Mouse (Mus musculus) spleen, postnatal 10 days (tissue): Measurements from ENCODE around the gene Lzts2.

Experiments
- DNase-seq, 2 experiments: peaks; one replicate each; pipeline ENCODE4 v3.0.0; 2021 to 2022; ENCODE audit warnings: low spot score in 2 of 2

Gene Lzts2

DNA sequence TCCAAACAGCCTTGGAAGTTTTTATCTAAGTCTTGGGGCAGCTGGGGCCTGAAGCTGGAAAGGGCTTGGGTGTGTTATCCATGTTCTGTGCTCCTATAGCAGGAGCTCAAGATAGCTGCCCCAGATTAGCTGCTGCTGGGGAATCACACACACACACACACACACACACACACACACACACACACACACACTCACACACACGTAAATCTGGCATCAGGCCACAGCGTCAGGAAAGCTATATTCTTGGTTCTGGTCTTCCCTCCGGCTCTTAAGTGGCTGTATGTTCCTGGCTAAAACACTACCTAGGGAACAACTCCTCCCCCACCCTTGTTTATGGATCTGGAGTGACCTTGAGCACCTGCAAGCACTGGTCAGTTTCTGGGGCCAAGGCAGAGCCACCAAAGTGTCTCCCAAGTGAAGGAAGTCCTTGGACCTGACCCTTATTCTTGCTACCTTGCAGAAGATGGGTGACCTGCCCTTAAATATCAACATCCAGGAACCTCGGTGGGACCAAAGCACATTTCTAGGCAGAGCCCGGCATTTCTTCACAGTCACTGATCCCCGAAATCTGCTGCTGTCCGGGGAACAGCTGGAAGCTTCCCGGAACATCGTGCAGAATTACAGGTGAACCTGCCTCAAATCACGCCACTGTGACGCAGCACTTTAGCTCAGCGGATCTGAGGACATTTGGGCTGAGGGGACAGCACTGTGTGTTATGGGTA is 34.6 kb downstream of the Lzts2 start:
- DNase-seq: no peak

DNA sequence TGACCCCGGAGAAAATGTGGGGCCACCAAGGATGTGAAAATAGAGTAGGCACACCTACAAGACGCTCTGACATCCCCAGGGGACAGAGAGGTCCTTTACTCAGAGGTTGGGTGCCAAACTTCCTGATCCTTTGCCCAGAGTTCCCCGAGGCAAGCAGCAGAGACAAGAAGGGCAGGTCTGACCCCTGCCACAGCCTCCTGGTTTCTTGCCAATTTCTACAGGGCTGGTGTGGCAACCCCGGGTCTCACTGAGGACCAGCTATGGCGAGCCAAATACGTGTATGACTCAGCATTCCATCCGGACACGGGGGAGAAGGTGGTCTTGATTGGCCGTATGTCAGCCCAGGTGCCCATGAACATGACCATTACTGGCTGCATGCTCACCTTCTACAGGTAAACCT is 35.3 kb downstream of the Lzts2 start:
- no peak for DNase-seq

DNA sequence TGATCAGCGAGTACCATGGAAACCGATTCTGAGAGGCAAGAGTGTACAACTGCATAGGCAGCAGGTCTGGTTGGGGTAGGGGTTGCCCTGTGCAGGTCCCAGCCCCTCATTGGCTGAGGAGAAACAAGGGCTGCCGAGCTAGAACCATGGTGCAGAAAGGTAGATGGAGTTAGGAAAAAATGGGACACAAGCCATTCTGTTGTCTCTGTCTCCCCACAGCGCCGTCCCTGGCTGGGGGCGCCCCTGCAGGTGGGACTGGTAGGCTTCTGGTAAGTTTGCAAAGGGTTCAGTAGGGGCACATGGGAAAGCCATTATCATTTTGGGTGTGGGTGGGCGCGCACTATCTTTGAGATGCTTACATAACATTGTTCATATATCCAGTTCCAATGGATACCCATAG is 39.2 kb downstream of the Lzts2 start:
- no peak for DNase-seq

DNA sequence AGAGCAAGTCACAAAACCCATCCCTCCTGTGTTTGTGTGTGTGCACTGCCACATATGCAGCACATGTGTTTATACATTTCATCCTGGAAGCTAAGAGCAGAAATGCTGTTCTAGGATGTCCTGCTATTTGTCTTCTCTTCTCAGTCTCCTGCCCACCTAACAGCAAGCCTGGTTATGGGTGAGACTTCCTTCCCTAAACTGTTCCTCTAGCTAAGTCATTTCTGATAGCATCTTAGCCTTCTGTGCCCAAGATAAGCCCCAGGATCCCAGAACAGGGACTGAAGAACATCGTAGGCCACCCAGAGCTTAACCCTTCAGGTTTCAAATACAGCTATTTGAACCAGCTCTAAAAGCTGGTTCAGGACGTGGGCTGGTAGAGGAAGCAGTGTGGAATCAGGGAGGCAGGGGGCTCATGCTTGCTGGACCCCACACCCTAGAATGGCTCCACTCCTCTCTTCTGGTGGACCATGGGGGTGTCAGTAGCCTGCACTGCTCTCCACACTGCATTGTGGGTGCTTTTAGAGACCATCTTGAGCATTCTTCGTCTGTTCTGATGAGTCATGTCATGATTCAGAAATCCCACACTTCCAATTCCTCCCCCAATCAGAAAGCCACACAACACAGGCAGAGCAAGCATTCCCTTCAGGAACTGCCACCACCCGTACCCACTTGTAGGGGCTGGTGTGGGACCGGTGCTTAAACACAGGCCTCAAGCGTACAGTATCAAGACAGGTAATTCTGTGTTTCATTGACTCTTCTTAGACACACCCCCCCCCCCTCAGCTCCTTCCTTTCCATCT is 40.9 kb downstream of the Lzts2 start:
- no peak for DNase-seq

DNA sequence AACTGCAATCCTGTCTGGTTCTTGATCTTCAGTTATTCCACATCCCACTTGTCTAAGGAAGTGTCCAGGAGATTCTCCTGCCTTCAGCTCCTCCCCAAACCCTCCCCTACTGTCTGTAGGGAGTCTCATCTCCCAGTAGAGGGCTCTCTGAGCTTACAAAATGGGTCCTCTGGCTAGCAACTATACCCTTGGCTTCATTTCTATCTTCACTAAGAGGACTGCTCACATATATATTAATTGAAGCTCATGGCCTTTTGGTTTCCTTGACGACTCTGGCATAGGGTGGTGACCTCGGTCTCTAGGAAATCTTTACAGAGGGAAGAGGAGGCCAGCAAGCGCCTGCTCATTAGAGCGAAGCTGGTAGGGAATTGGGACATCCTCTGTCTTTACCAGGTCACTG is 42.1 kb downstream of the Lzts2 start:
- DNase-seq: no peak

DNA sequence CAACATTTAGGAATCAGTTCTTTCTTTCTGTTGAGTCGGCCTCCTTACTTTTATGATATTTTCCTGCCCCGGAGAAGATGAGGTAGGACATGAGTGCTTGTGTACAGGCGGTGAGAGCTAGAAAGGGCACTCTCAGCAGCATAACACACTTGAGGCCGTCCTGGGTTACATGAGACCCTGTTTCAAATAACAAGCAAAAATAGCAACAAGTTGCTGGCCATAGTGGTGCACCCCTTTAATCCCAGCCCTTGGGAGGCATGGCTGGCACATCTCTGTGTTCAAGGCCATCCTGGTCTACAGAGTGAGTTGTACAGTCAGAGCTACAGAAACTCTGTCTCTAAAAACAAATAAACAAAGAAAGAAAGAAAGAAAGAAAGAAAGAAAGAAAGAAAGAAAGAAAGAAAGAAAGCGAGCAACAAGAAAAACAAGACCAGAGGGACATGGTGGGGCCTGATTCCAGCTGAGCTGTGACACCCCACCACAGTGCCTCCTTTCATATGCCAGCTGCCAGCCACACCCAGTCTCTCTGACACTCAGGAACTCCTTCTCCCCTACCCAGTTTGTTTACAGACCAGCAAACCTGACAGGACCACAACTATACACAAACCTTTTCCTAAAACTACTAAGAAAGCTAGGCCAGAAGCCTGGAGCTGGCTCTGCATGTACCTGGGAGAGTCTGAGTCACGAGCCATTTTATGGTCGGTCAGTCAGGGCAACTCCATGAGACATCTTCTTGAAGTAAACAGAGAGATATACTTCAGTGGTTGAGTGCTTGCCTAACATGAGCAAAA is 42.9 kb downstream of the Lzts2 start:
- no peak for DNase-seq

DNA sequence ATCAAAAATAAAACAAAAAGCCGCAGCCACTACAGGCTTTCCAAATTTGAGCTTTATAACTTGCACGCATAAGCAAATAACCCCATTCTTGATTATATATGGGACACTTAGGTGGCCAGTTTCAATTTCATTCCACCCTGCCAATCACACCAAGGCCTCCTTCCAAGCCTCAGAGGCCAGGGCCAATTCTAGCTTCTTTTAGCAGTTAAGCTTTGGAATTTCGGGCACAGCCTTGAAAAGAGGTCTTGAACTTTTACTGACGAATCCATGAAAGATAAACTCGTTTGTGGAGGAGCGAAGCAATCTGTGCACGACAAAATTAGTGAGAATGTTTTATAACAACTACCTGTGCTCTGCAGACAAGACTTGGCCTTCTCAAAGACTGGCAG is 43.5 kb downstream of the Lzts2 start:
- no peak for DNase-seq

DNA sequence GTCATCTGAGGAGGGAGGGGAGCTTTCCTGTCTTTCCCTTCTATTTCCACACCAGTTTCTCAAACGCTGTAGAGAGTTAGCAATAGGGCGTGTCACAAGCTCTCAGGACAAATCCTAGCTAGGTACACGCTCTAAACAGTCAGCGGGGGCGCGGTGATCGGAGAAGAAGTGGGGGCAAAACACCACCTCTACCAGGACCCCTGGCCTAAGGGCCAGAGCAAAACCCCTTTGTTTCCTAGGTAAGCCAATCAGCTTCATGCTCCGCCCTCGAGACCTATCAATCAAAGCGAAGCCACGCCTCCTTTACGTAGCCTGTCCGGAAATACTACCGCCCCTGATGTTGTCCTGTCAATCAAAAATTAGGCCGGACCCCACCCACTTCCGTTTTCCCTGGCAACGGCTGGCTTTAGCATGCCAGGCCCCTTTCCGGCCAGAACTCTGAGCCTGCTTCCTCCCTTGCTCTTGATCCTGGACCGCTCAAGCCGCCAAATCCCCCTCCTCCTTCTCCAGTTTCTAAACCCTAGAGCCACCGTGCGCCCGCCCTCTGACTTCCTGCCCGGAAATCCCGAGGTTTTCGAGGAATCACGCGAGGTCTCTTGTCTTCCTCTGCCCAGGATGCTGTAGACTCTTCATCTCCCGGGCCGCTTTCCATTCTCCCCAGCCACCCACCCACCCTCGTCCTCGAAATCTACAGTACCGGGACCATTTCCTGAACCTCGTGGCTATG is 44.1 kb downstream of the Lzts2 start:
- peak; percentile 90 to 95 for DNase-seq

DNA sequence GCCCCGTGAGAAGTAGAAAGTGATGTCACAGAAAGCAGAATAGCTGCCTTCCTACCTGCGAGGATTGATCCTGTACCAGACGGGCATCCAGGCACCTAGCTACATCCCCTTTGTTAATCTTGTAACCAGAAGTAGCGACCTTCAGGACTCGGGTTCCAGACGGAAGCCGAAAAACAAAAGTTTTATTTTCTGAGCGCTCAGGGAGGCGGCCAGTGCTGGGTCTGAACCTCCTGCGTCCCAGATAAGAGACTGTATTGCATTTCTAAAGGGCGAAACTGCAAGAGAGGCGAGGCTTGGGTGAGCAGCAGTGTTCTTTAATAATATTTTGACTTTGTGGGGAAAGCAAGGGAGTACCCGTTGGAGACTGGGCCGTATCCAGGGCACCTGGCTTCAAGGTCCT is 44.6 kb downstream of the Lzts2 start:
- peak; percentile 53 to 57 for DNase-seq

DNA sequence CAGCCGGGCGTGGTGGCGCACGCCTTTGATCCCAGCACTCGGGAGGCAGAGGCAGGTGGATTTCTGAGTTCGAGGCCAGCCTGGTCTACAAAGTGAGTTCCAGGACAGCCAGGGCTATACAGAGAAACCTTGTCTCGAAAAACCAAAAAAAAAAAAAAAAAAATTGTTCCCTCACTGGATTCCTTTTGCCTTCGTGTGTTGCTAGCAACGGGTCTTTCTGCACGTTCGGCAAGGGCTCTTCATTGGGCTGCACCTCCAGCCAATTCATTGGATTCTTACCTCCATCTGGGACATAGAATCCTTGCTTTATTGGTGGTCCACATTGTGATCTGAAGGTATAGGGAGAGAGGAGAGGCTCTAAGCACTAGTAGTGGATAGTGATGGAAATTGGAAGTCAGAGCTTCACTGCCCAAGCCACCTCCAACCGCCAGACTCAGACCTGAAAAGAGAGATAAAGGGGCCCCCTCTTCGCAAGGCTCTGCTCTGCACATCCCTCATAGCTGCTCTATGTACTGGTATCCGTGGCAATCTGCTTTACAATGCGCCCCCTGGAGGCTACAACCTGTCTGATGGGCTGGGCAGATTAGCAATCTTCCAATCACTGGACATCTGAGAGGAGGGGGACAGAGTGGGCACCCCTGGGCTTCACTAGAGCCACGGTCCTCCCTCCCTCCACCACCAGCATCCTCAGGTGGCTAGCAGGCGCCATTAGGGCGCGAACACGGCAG is 49.5 kb downstream of the Lzts2 start:
- peak; percentile 36 to 73 for DNase-seq

DNA sequence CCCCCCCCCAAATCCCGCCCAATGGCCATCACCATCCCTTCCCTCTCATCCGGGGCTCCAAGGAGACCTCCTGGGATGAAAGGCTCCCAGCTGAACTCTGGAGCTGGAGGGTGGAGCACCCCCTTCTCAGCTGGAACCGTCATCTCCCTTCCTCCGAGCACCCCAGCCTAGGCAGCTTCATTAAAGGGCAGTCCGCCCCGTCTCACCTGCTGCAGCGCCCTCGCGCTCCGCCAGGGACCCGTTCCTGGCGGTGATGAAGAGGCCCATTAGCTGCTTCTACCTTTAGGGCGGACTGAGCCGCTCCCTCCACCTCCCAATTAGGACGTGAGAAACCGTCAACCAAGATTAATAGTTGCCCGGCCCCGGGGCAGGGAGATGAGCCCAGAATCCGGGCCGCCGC is 51.0 kb downstream of the Lzts2 start:
- no peak for DNase-seq

DNA sequence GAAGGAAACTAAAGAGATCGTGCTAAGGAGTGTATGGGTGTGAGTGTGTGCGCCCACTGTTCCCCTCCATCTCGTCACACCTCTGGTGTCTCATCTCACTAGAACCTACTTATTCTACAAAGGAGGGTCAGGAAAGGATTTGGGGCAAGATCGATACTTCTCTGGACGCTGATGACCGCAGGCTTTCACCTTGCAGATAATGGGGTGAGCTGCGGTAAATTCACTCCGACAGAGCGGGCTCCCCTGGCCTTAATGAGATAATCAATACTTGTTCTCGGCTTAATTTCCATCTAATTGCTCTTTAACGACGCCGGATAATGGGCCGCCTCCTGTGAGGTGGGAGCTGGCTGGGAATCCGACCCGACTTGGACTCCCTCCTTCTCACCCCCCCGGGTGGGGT is 53.0 kb downstream of the Lzts2 start:
- no peak for DNase-seq

DNA sequence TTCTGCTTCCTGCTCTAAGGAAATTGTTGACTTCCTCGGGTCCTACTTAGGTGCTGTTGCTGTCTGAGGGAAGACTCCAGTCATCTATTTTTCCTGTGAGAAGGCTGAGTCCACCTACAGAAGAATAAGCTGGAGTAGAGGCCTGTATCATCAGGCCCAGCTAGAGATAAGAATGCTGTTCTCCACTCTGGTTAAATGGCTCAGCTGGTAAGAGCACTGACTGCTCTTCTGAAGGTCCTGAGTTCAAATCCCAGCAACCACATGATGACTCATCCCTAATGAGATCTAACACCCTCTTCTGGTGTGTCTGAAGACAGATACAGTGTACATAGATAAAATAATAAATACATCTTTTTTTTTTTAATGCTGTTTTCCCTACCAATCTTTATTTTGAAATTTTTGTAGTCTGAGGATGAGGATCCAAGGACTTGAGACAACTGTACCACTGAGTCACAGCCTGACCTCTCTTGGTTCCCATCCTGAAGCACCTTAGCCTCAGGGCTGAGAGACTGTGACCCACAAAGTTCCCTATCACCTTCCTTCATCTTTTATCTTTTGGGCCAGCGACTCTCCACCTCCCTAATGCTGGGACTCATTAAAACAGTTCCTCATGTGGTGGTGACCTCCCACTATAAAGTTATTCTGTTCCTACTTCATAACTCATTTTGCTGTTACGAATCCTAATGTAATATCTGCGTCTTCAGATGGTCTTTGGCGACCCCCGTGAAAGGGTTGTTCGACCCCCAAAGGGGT is 53.7 kb downstream of the Lzts2 start:
- DNase-seq: no peak

DNA sequence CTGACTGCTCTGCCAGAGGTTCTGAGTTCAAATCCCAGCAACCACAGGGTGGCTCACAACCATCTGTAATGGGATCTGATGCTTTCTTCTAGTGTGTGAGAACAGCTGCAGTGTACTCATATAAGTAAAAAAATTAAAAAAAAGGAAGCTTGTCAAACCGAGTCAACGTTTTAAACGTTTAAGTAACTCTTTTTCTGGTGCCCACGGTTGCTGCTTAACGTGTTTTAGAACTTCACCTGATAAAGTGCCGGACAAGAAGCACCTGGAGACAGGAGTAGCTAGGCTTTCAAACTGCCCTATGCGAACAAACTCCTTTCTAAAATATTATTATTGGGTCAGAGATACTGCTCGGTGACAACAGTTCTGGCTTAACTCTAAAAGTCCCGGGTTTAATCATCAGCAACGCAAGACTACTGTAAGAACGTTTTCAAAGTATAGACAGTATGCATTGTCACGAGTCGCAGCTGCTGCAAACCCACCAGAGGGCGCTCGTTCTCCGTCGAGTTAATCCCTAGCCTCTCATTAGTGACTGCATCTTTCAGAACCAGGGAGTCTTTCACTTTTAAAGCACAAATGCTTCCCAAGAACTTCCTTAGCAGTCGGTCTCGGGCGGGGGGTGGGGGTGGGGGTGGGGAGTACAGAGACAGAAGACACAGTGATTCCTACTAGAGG is 59.8 kb downstream of the Lzts2 start:
- peak; percentile 92 to 98 for DNase-seq

DNA sequence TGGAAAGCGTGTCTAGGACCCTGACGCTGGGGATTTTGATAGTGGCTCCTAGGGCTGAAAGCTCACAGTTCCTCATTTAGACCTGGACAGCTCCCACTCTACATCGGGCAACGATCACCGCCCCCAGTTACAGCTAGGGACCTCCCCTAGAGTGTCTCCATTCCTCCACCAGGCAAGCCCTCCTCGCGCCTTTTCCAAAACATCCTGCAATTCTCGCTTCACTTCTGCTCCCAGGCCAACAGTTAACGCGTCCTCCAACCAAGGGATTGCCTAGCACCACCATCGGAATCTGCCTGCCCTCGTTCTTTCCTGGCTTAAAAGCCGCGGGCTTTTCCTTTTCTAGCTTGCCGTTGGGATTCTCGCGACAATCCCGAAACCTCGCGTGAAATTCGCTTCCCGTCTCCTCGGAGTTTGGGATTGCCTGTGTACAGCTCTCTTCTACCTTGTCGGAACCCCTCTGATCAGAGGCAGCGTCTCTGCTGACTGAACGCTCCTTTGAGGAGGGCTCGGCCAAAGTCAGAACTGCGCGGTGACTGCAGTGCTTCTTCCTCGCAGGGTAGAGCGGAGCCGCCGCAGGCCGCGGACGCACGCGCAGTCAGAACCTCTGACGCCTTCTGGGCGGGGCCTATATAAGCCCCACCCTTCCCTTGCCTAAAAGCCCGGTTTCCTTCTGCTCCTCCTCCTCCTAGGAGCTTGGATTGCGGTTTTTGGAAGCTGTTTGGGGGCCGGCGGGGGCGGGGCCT is 60.5 kb downstream of the Lzts2 start, which contains the start of gene Kazald1:
Kazald1 (plus strand) TSS at position 662 of the 743 bp plus-strand sequence.
- DNase-seq: peak; percentile 93 to 95

DNA sequence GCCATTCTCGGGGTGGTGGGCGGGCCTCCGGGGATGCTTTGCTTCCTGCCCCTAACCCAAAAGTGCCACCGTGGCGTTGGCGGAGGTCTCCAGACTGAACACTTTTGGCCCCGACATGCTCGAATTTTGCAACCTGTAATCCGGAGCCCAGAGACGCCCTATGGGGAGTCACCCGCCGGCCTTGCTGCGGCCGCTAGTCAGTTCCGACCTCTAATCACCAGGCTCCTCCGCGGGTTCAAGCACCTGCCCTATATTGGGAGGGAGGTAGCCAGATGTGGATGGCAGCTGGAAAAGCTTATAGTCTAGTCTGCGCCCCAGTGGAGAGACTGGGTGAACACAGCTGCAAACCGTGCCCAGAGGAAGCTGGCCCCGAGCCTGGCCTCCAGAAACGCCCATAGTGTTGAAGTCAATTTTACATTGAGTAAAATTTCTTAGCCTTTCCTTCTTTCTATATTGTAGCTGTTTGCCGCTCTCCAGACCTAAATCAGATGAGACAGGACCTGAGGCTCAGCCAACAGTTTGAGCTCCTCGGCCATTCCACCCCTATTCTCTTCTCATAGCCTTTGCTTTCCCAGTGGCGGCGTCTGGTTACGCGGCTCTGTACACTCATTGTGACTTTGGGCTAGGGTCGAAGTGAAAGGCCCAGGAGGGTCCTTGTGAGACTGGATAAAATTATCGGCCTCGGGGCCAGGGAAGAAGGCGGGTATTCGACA is 61.3 kb downstream of the Lzts2 start:
- peak; percentile 28 to 45 for DNase-seq

DNA sequence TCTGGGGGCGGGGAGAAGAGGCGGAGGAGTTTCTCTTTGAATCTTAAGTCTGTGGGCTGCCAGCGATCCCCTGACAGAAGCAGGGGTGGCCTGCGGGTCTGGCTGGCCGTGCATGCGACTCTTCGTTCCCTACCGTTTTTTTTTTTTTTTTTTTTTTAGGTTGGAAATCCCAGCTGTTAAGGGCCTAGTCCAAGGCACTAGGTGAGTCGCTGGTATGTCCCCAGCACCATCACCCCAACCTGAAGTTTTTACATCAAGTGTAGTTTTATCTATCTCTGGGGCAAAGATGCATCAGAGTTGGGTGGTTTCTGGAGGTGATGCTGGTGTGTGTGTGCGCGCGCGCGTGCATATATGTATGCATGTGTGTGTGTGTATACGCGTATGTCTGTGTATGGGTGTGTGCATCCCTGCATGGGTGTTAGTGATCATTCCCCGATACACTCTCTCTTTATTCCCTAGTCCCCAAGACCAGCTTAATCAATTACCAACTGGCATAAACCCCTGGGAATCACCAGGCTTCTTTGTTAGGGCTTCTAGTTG is 61.9 kb downstream of the Lzts2 start:
- no peak for DNase-seq
